Mouse (Mus musculus): ENCODE measurements around the gene Chrnb1. TPM values are rescaled to one million over a fixed set of nuclear protein-coding genes. Genes with fewer than 3 reads are reported as not detected.
A peak's percentile ranks its signal among the peaks of the same experiment; 100 is the strongest.

The Chrnb1 gene
- polyA plus RNA-seq, 1 experiment from 2014 or later, result 5.4 TPM

DNA sequence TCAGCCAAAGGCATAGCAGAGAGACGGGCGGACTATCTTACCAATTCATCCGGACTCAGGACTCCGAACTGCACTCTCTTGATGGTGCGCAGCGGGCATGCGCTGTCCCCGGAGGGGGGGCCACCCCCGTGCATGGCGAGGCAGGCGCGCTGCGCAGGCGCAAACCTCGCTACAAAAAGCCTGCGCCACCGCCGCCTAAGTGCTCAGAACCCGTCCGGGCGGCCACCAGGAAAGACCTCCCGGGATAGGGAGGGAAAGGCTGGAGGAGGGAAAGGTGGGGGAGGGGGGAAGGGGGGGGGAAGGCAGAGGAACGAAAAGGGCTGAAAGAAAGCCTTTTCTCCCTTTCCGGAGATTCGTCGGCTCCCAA, 37.7 kb downstream of the Chrnb1 start:
- under 1% methylated on average over 26 of the region's 26 CpGs for WGBS
- peak overlapping the region; percentile 58 for H3K4me3 ChIP-seq
- H3K9me3 ChIP-seq (replicated peaks), result no peaks in the 10 kb centered on the region
- H3K4me2 ChIP-seq, result peak overlapping the region; percentile 64
- H3K27ac ChIP-seq, result peak overlapping the region; percentile 96
- no peaks in the 10 kb centered on the region for H3K27me3 ChIP-seq
- H3K4me1 ChIP-seq (replicated peaks), result peaks cover 43% of the 10 kb centered on the region
- no peaks in the 10 kb centered on the region for H3K36me3 ChIP-seq
- ATAC-seq (replicated peaks; ENCODE audit: insufficient number of reproducible peaks, insufficient read depth, low FRiP score, low read depth), result peak; percentile 87
- H3K9ac ChIP-seq, result peak overlapping the region; percentile 64

DNA sequence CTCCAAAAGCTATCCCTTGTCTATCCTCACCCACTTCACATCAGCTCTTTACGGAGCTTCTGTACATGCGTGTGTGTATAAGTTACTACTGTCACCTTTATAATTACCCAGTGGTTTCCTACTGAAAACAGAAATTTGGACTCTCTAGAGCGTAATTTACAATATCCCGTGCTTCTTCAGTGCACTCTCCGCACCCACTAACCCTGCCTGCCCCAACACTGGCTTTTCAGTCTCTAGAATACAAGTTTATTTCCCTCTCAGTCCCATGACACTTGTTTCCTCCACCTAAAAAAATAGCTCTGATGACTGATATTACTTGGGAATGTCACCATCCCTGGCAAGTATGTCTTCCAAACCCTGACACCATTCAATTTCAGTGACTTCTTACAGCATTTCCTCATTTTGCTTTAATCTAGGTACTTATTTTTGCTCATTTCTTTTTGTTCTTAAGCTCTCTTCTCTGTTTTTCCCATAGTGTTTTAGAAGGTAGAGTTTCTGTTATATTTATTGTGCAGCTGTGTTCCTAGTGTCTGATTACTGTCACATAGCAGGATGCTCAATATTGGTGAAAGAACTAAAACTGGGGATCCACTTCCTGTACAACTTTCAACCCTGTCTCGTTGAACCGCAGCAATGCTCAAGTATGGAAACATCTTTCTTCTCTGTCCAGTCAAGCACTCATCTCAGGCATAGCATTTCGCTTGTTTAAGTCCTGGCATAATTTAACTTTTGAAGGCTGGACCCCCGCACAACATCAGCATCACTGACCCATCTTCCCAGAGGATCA, 38.2 kb downstream of the Chrnb1 start:
- Histone ChIP-seq H3K9me3 (replicated peaks) (no peaks in the 10 kb centered on the region), H3K4me3 (peak overlapping the region; percentile 58), H3K9ac (peak overlapping the region; percentile 64), H3K27ac (peak overlapping the region; percentile 96), H3K27me3 (no peaks in the 10 kb centered on the region), H3K4me2 (peak overlapping the region; percentile 64), H3K36me3 (no peaks in the 10 kb centered on the region), H3K4me1 (replicated peaks) (peaks cover 43% of the 10 kb centered on the region)
- WGBS, result 37% methylated on average over 9 of the region's 9 CpGs
- no peak for ATAC-seq (replicated peaks; ENCODE audit: insufficient number of reproducible peaks, insufficient read depth, low FRiP score, low read depth)

DNA sequence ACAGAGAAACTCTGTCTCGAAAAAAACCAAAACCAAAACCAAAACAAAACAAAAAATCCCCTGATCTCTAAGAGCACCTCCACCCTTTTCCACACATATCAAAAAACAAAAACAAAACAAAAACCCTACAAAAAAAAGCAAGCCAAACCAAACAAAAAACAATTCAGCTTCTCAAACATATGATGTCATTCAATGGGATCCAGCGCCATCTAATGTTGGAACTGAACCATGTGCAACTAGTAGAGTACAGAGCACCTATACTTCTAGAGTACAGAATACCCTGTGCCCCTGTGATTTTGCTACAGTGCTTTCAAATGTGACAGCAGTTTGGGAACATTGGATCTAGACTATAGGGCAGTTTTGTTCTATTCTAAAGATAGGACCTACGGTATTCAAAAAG, 41.0 kb downstream of the Chrnb1 start:
- H3K9me3 ChIP-seq (replicated peaks), result no peaks in the 10 kb centered on the region
- H3K36me3 ChIP-seq, result no peaks in the 10 kb centered on the region
- H3K27me3 ChIP-seq, result no peaks in the 10 kb centered on the region
- no peak overlapping the region for H3K9ac ChIP-seq
- no peak overlapping the region for H3K4me3 ChIP-seq
- H3K4me2 ChIP-seq, result 0 out of 2 replicates have a peak overlapping the region, but pooled peaks have one; percentile 11
- peaks cover 42% of the 10 kb centered on the region for H3K4me1 ChIP-seq (replicated peaks)
- no peak for ATAC-seq (replicated peaks; ENCODE audit: insufficient number of reproducible peaks, insufficient read depth, low FRiP score, low read depth)
- WGBS, result 54% methylated on average over 3 of the region's 3 CpGs
- no peak overlapping the region for H3K27ac ChIP-seq

DNA sequence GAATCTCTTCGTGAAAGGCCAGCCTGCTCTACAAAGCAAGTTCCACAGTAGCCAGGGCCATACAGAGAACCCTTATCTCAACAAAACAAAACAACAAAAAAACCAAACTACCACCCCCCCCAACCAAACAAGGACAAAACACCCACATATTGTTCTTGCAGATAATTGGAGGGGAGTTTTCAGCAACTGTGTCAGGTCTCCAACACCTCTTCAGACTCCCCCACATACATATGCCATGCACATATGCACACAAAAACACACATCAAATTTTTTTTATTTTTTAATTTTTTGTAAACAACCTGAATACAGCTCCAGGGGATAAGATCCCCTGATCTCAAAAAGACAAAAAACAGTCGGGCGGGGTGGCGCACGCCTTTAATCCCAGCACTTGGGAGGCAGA, 41.5 kb downstream of the Chrnb1 start:
- H3K27me3 ChIP-seq, result no peaks in the 10 kb centered on the region
- H3K4me3 ChIP-seq, result no peak overlapping the region
- no peak overlapping the region for H3K9ac ChIP-seq
- peaks cover 39% of the 10 kb centered on the region for H3K4me1 ChIP-seq (replicated peaks)
- 80% methylated on average over 5 of the region's 5 CpGs for WGBS
- H3K27ac ChIP-seq, result no peak overlapping the region
- no peaks in the 10 kb centered on the region for H3K9me3 ChIP-seq (replicated peaks)
- no peak for ATAC-seq (replicated peaks; ENCODE audit: insufficient number of reproducible peaks, insufficient read depth, low FRiP score, low read depth)
- H3K4me2 ChIP-seq, result no peak overlapping the region
- no peaks in the 10 kb centered on the region for H3K36me3 ChIP-seq

DNA sequence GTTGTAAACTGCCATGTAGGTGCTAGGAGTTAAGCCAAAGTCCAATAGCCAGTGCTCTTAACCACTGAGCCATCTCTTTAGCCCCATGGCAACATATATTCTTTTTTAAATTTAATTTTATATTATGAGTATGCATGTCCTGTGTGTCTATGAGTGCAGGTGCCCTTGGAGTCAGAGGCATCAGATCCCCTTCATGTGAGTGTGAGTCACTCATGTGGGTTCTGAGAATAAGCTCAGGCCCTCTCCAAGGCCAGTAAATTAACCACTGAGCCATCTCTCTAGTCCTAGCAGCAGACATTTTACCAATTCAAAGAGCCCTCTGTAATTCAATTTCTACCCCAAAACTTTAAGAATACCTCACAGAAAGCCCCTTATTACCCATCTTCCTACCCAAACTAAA, 43.1 kb downstream of the Chrnb1 start:
- no peak for ATAC-seq (replicated peaks; ENCODE audit: insufficient number of reproducible peaks, insufficient read depth, low FRiP score, low read depth)
- H3K27ac ChIP-seq, result no peak overlapping the region
- H3K9ac ChIP-seq, result no peak overlapping the region
- H3K4me1 ChIP-seq (replicated peaks), result peaks cover 39% of the 10 kb centered on the region
- no peaks in the 10 kb centered on the region; the same call in 1 of the 2 replicates for H3K36me3 ChIP-seq
- H3K9me3 ChIP-seq (replicated peaks), result no peaks in the 10 kb centered on the region
- no peak overlapping the region for H3K4me2 ChIP-seq
- H3K27me3 ChIP-seq, result no peaks in the 10 kb centered on the region
- no peak overlapping the region for H3K4me3 ChIP-seq

GRCm38 (mm10) chr11:69751635-69752034, 44.1 kb downstream of the Chrnb1 start:
- H3K4me3 ChIP-seq, result no peak overlapping the region

More at GRCm38 (mm10) chr11:69751635-69752034, 44.1 kb downstream of the Chrnb1 start:
- no peak overlapping the region for H3K9ac ChIP-seq
- H3K27ac ChIP-seq, result no peak overlapping the region
- ATAC-seq (replicated peaks; ENCODE audit: insufficient number of reproducible peaks, insufficient read depth, low FRiP score, low read depth), result no peak
- H3K27me3 ChIP-seq, result no peaks in the 10 kb centered on the region
- H3K4me1 ChIP-seq (replicated peaks), result peaks cover 31% of the 10 kb centered on the region
- 26% methylated on average over 3 of the region's 3 CpGs for WGBS
- H3K9me3 ChIP-seq (replicated peaks), result no peaks in the 10 kb centered on the region
- H3K36me3 ChIP-seq, result peaks cover 7% of the 10 kb centered on the region
- H3K4me2 ChIP-seq, result no peak overlapping the region

Other genes starting within 250 kb of the Chrnb1 start
- 0.21 and 0.42 TPM in 2 replicates for gene Dnah2, start 246.8 kb downstream of the Chrnb1 start, polyA plus RNA-seq (2015; fragmentation: Nextera tagmentation; extraction: Ambion mirVana)
- gene Efnb3, start 235.7 kb downstream of the Chrnb1 start, polyA plus RNA-seq (2015; fragmentation: Nextera tagmentation; extraction: Ambion mirVana), result 53.8 and 59.7 TPM in 2 replicates
- gene Wrap53, start 215.7 kb downstream of the Chrnb1 start, polyA plus RNA-seq (2015; fragmentation: Nextera tagmentation; extraction: Ambion mirVana), result 13.3 and 17.0 TPM in 2 replicates
- 59.4 and 88.1 TPM in 2 replicates for gene Trp53, start 215.6 kb downstream of the Chrnb1 start, polyA plus RNA-seq (2015; fragmentation: Nextera tagmentation; extraction: Ambion mirVana)
- gene Atp1b2, start 190.0 kb downstream of the Chrnb1 start, polyA plus RNA-seq (2015; fragmentation: Nextera tagmentation; extraction: Ambion mirVana), result 24.2 and 24.5 TPM in 2 replicates
- 0.29 TPM in 1 of 2 replicates, not detected in the other for gene Shbg, start 178.0 kb downstream of the Chrnb1 start, polyA plus RNA-seq (2015; fragmentation: Nextera tagmentation; extraction: Ambion mirVana)
- 14.3 and 16.7 TPM in 2 replicates for gene Sat2, start 173.9 kb downstream of the Chrnb1 start, polyA plus RNA-seq (2015; fragmentation: Nextera tagmentation; extraction: Ambion mirVana)
- gene Fxr2, start 163.0 kb downstream of the Chrnb1 start, polyA plus RNA-seq (2015; fragmentation: Nextera tagmentation; extraction: Ambion mirVana), result 22.9 and 28.5 TPM in 2 replicates
- 0.22 TPM in 1 of 2 replicates, not detected in the other for gene Sox15, start 140.6 kb downstream of the Chrnb1 start, polyA plus RNA-seq (2015; fragmentation: Nextera tagmentation; extraction: Ambion mirVana)
- 38.8 and 48.1 TPM in 2 replicates for gene Mpdu1, start 133.3 kb downstream of the Chrnb1 start, polyA plus RNA-seq (2015; fragmentation: Nextera tagmentation; extraction: Ambion mirVana)
- 8.7 and 18.6 TPM in 2 replicates for gene Cd68, start 129.8 kb downstream of the Chrnb1 start, polyA plus RNA-seq (2015; fragmentation: Nextera tagmentation; extraction: Ambion mirVana)
- gene Eif4a1, start 123.5 kb downstream of the Chrnb1 start, polyA plus RNA-seq (2015; fragmentation: Nextera tagmentation; extraction: Ambion mirVana), result 310 and 340 TPM in 2 replicates
- gene Senp3, start 113.9 kb downstream of the Chrnb1 start, polyA plus RNA-seq (2015; fragmentation: Nextera tagmentation; extraction: Ambion mirVana), result 47.1 and 54.8 TPM in 2 replicates
- 0.54 and 0.99 TPM in 2 replicates for gene Tnfsf13, start 110.2 kb downstream of the Chrnb1 start, polyA plus RNA-seq (2015; fragmentation: Nextera tagmentation; extraction: Ambion mirVana)
- 7.3 and 8.9 TPM in 2 replicates for gene Tnfsf12, start 100.1 kb downstream of the Chrnb1 start, polyA plus RNA-seq (2015; fragmentation: Nextera tagmentation; extraction: Ambion mirVana)
- 2.9 and 4.2 TPM in 2 replicates for gene Tnfsfm13, start 99.8 kb downstream of the Chrnb1 start, polyA plus RNA-seq (2015; fragmentation: Nextera tagmentation; extraction: Ambion mirVana)
- 10.9 and 18.3 TPM in 2 replicates for gene Polr2a, start 37.3 kb downstream of the Chrnb1 start, polyA plus RNA-seq (2015; fragmentation: Nextera tagmentation; extraction: Ambion mirVana)
- gene Slc35g3, start 34.0 kb downstream of the Chrnb1 start, polyA plus RNA-seq (2015; fragmentation: Nextera tagmentation; extraction: Ambion mirVana), result 0.16 and 0.48 TPM in 2 replicates
- gene Zbtb4, start 30.0 kb downstream of the Chrnb1 start, polyA plus RNA-seq (2015; fragmentation: Nextera tagmentation; extraction: Ambion mirVana), result 3.1 and 3.8 TPM in 2 replicates
- 1.8 and 2.9 TPM in 2 replicates for gene Fgf11, start 5.9 kb upstream of the Chrnb1 start, polyA plus RNA-seq (2015; fragmentation: Nextera tagmentation; extraction: Ambion mirVana)
- gene Tmem102, start 9.7 kb upstream of the Chrnb1 start, polyA plus RNA-seq (2015; fragmentation: Nextera tagmentation; extraction: Ambion mirVana), result 1.1 and 2.6 TPM in 2 replicates
- gene Gm39566, start 19.4 kb upstream of the Chrnb1 start, polyA plus RNA-seq (2015; fragmentation: Nextera tagmentation; extraction: Ambion mirVana), result not detected in 2 replicates
- gene Spem2, start 22.5 kb upstream of the Chrnb1 start, polyA plus RNA-seq (2015; fragmentation: Nextera tagmentation; extraction: Ambion mirVana), result not detected in 2 replicates
- gene Spem1, start 26.2 kb upstream of the Chrnb1 start, polyA plus RNA-seq (2015; fragmentation: Nextera tagmentation; extraction: Ambion mirVana), result not detected in 2 replicates
- 1.6 and 2.2 TPM in 2 replicates for gene Nlgn2, start 41.8 kb upstream of the Chrnb1 start, polyA plus RNA-seq (2015; fragmentation: Nextera tagmentation; extraction: Ambion mirVana)
- 291 and 359 TPM in 2 replicates for gene Tmem256, start 42.6 kb upstream of the Chrnb1 start, polyA plus RNA-seq (2015; fragmentation: Nextera tagmentation; extraction: Ambion mirVana)
- 68.5 and 81.4 TPM in 2 replicates for gene Plscr3, start 50.4 kb upstream of the Chrnb1 start, polyA plus RNA-seq (2015; fragmentation: Nextera tagmentation; extraction: Ambion mirVana)
- gene Tnk1, start 62.8 kb upstream of the Chrnb1 start, polyA plus RNA-seq (2015; fragmentation: Nextera tagmentation; extraction: Ambion mirVana), result 0.31 and 0.80 TPM in 2 replicates
- not detected in 2 replicates for gene Tmem95, start 82.1 kb upstream of the Chrnb1 start, polyA plus RNA-seq (2015; fragmentation: Nextera tagmentation; extraction: Ambion mirVana)
- 3.3 and 5.7 TPM in 2 replicates for gene Kctd11, start 85.5 kb upstream of the Chrnb1 start, polyA plus RNA-seq (2015; fragmentation: Nextera tagmentation; extraction: Ambion mirVana)
- 4.5 and 14.8 TPM in 2 replicates for gene Acap1, start 99.6 kb upstream of the Chrnb1 start, polyA plus RNA-seq (2015; fragmentation: Nextera tagmentation; extraction: Ambion mirVana)
- gene 2810408A11Rik, start 105.0 kb upstream of the Chrnb1 start, polyA plus RNA-seq (2015; fragmentation: Nextera tagmentation; extraction: Ambion mirVana), result 3.7 and 5.8 TPM in 2 replicates
- 5.2 and 7.0 TPM in 2 replicates for gene Neurl4, start 105.1 kb upstream of the Chrnb1 start, polyA plus RNA-seq (2015; fragmentation: Nextera tagmentation; extraction: Ambion mirVana)
- gene Gps2, start 117.9 kb upstream of the Chrnb1 start, polyA plus RNA-seq (2015; fragmentation: Nextera tagmentation; extraction: Ambion mirVana), result 44.8 and 54.9 TPM in 2 replicates
- gene Eif5a, start 126.0 kb upstream of the Chrnb1 start, polyA plus RNA-seq (2015; fragmentation: Nextera tagmentation; extraction: Ambion mirVana), result 975 and 1,130 TPM in 2 replicates
- 5.5 and 5.7 TPM in 2 replicates for gene Ybx2, start 139.9 kb upstream of the Chrnb1 start, polyA plus RNA-seq (2015; fragmentation: Nextera tagmentation; extraction: Ambion mirVana)
- gene Slc2a4, start 152.2 kb upstream of the Chrnb1 start, polyA plus RNA-seq (2015; fragmentation: Nextera tagmentation; extraction: Ambion mirVana), result 42.0 and 42.6 TPM in 2 replicates
- 3.8 and 13.9 TPM in 2 replicates for gene Cldn7, start 168.8 kb upstream of the Chrnb1 start, polyA plus RNA-seq (2015; fragmentation: Nextera tagmentation; extraction: Ambion mirVana)
- gene Ctdnep1, start 185.2 kb upstream of the Chrnb1 start, polyA plus RNA-seq (2015; fragmentation: Nextera tagmentation; extraction: Ambion mirVana), result 19.9 and 21.6 TPM in 2 replicates
- gene Elp5, start 186.6 kb upstream of the Chrnb1 start, polyA plus RNA-seq (2015; fragmentation: Nextera tagmentation; extraction: Ambion mirVana), result 97.8 and 99.6 TPM in 2 replicates
- gene Gabarap, start 195.2 kb upstream of the Chrnb1 start, polyA plus RNA-seq (2015; fragmentation: Nextera tagmentation; extraction: Ambion mirVana), result 402 and 455 TPM in 2 replicates
- gene Phf23, start 199.8 kb upstream of the Chrnb1 start, polyA plus RNA-seq (2015; fragmentation: Nextera tagmentation; extraction: Ambion mirVana), result 38.4 and 42.4 TPM in 2 replicates
- gene Dvl2, start 204.7 kb upstream of the Chrnb1 start, polyA plus RNA-seq (2015; fragmentation: Nextera tagmentation; extraction: Ambion mirVana), result 17.4 and 24.8 TPM in 2 replicates
- 200 and 235 TPM in 2 replicates for gene Acadvl, start 219.5 kb upstream of the Chrnb1 start, polyA plus RNA-seq (2015; fragmentation: Nextera tagmentation; extraction: Ambion mirVana)
- gene Dlg4, start 221.0 kb upstream of the Chrnb1 start, polyA plus RNA-seq (2015; fragmentation: Nextera tagmentation; extraction: Ambion mirVana), result 4.8 and 5.1 TPM in 2 replicates